Mouse (Mus musculus): Measurements from ENCODE around the gene Rprd2. TPM values are rescaled to one million over a fixed set of nuclear protein-coding genes. Genes with fewer than 3 reads are reported as not detected.

Gene Rprd2
- total RNA-seq, 1 experiment from 2014 or later, result 30.7 TPM

DNA sequence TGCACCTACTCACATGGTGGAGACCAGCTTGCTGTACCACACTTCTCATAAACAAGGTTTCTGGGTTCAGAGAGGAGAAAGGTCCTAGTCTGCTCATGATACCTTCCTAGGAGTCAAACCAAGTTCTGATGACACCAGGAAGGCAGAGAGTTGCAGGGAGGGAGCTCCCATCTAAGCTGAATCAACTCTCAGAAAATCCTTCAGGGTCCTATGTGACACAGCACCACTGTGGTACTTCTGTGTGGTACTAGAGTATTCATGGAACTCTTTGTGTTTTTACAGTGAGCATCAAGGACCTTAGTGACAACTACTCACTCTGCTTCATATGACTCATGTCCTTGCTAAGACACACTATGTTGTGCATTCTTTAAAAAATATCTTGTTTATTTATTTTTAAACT is 58.0 kb downstream of the Rprd2 start:
- no peak for ATAC-seq (replicated peaks in 1 of 2; ENCODE audit: insufficient read depth in 1 of 2, low FRiP score in 2 of 2, low TSS enrichment in 1 of 2, low read depth in 1 of 2, poor library complexity in 2 of 2, severe bottlenecking in 2 of 2)

DNA sequence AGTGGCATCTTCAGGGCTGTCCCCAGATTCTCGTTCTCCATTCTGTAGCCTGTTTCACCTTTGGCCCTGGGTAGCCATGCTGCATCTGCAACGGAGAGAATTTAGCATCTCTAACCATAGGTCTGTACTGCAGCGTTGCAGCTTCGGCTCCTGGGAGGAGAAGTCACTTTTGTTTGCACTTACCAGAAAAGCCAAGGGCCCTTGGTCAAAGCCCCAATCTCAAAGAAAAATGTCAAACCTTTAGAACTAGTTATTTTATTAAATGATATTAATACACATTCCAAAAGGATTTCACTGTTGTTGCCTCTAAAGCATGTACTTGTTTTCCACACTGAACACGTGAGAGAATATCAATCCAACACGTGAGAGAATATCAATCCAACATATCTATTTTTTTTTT is 58.6 kb downstream of the Rprd2 start, which contains the start of gene Tars2:
TSS of gene Tars2 (minus strand) at position 101 of the 400 bp plus-strand sequence.
- no peak for ATAC-seq (replicated peaks in 1 of 2; ENCODE audit: insufficient read depth in 1 of 2, low FRiP score in 2 of 2, low TSS enrichment in 1 of 2, low read depth in 1 of 2, poor library complexity in 2 of 2, severe bottlenecking in 2 of 2)

DNA sequence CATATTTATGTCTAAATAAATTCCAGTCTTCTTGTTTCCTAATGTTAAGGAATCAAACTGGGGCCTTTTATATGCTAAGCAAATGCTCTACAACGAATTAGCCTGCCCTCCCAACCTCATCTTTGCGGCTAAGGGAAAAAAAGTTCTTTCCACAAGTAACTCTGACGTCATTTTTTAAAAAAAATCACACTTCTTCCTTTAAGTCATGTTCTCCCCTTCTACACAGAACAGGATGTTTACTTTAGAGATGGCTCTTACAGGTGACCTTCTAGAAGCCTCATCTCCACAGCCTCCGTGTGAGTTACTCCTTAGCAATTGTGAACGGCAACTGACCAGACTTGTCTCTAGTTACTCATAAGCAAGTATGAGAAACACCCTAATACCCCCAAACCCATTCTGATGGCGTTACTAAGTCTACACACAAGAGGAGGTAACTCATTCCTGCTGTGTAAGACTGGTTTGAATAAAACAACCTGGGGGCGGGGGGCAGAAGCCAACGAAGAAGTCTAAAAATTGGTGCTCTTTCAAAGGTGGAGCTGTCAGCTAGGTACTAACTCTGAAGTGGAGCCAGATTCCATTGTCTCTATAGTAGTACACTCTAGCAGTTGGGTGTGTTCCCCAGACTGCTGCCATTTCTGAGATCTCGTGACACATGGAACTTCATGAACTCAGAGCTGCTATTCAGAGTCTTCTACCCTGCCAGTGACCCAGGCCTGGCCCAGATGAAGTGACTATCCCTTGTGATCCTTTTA is 60.0 kb downstream of the Rprd2 start:
- ATAC-seq (replicated peaks in 1 of 2; ENCODE audit: insufficient read depth in 1 of 2, low FRiP score in 2 of 2, low TSS enrichment in 1 of 2, low read depth in 1 of 2, poor library complexity in 2 of 2, severe bottlenecking in 2 of 2), result no peak

DNA sequence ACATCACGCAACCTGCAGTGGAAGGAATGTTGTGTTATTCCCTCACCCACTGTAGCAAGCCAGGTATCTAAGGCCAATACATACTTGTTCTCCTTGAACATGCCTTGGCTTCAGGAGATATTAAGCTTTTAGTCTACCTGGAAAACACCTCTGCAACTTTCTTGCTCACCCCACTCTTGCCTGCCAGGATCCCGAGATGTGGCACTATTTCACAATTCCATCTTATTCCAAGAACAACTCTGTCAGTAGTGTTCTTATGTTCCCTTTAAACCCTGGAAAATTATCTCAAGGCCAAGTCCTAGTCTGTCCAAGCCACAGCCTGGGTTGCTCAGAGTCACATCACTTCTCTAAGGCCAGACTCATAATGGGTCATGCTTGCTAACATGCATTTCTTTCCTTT is 61.9 kb downstream of the Rprd2 start:
- ATAC-seq (replicated peaks in 1 of 2; ENCODE audit: insufficient read depth in 1 of 2, low FRiP score in 2 of 2, low TSS enrichment in 1 of 2, low read depth in 1 of 2, poor library complexity in 2 of 2, severe bottlenecking in 2 of 2), result no peak

DNA sequence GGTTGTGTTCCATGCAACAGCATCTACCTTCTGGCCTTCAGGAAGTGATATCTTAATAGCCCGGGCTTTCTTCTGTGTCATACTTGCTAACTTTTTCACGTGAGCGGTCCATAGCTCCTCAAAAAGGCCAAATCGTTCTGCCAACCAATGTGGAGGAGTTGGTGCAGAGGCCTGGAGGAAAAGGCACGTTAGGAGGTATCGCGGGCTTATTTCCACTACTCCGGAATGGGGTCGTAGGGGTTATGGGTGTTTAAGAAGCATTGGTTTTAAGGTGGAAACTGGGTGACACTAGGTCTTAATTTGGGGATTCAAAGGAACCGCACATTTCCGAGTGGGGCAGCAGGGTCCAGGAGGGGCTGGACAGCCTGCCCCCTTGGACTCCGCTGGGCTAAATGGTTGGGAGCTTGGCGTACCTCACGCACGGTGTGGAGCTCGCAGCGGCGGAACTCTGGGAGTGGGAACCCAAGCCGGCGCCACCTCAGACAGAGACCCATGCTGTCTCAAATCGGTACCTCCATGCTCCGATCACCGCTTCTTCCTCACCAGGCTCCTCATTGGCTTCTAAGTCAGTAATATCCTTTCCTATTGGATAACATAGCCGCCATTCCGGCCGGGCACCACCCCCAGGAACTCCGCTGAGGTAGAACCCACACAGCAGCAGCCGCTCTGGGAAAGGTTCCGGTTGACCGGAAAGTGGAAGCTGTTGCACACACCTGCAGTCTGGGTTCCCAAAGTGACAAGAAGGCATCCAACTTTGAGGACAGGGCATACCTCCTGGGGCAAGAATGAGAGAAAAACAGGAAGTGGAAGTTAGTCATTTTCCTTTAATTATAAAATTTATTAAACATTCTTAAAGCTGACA is 64.1 kb downstream of the Rprd2 start:
- peak; percentile 98 for ATAC-seq (replicated peaks in 1 of 2; ENCODE audit: insufficient read depth in 1 of 2, low FRiP score in 2 of 2, low TSS enrichment in 1 of 2, low read depth in 1 of 2, poor library complexity in 2 of 2, severe bottlenecking in 2 of 2)

DNA sequence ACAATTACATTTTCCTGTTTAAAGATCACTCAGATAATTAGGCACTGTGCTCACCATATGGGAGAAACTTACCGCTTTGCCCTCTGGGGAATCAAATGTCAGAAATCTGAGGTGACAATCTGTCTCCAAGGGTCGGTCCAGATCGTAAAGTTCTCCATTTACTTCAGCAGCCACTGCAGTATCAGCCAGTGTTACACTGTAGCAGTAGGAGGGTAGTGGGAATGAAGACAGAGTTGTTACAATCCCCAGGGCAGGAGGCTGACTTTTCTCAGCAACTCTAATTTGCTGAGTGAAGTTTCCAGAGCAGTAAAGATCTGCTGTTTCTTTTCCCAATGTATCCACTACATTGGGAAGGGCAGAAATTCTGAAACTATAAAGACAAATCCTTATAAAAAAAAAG is 65.7 kb downstream of the Rprd2 start:
- no peak for ATAC-seq (replicated peaks in 1 of 2; ENCODE audit: insufficient read depth in 1 of 2, low FRiP score in 2 of 2, low TSS enrichment in 1 of 2, low read depth in 1 of 2, poor library complexity in 2 of 2, severe bottlenecking in 2 of 2)

DNA sequence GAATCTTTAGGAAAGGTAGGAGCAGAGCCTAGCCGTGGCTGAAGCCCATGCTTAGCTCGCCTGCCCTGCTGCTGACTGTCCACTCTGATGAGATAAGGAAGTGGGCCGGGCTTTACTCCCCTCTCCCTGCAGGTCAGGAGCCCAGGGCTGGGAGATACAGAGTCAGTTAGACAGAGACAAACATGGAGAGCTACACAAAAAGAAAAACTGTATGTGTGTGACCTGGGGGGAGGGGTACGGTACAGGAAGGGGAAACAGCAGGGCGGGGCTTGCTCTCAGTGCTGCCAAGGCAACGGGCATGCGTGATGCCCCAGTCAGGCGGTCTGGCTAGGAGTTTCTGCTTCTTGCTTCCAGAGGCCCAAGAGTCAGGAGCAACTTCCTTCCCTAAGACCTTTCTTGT is 78.3 kb downstream of the Rprd2 start:
- ATAC-seq (replicated peaks in 1 of 2; ENCODE audit: insufficient read depth in 1 of 2, low FRiP score in 2 of 2, low TSS enrichment in 1 of 2, low read depth in 1 of 2, poor library complexity in 2 of 2, severe bottlenecking in 2 of 2), result peak; percentile 39 to 46; a peak in 3 of 4 replicates

DNA sequence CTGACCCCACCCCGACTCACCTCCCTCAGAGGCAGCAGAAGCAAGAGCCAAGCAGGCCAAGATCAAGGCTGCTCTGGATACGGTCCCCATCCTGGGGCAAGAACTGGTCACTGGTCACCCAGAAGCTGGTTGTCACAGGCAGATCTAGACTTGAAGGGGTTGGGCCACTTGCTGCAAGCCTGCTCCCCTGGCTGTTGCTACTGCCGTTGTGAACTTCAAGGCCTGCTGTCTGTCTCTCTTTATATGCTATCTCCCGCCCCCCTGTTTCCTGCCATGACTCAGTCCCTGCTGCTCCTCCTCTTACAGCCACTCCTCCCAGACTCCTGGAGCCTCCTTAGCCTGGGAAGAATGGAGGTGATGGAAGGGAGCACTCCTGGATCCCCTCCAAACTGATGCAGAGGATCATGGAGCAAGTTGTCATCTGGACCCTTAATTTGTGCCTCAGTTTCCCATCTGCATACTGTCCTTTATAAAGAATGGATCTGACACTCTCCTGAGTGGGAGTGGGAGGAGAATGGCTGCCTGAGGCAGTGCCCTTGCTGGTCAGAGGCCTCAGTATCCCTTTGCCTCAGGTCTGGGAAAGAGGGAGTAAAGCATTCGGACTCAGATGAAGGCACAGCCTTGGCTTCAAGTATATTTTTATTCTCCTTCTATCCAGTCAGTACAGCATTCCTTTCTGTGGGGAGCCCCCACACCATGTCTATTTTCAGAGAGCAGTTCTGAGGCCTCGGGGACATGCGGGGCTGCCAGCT is 79.1 kb downstream of the Rprd2 start, which contains the start of gene Ecm1:
TSS of gene Ecm1 (minus strand) at position 217 of the 752 bp plus-strand sequence.
- no peak for ATAC-seq (replicated peaks in 1 of 2; ENCODE audit: insufficient read depth in 1 of 2, low FRiP score in 2 of 2, low TSS enrichment in 1 of 2, low read depth in 1 of 2, poor library complexity in 2 of 2, severe bottlenecking in 2 of 2)

DNA sequence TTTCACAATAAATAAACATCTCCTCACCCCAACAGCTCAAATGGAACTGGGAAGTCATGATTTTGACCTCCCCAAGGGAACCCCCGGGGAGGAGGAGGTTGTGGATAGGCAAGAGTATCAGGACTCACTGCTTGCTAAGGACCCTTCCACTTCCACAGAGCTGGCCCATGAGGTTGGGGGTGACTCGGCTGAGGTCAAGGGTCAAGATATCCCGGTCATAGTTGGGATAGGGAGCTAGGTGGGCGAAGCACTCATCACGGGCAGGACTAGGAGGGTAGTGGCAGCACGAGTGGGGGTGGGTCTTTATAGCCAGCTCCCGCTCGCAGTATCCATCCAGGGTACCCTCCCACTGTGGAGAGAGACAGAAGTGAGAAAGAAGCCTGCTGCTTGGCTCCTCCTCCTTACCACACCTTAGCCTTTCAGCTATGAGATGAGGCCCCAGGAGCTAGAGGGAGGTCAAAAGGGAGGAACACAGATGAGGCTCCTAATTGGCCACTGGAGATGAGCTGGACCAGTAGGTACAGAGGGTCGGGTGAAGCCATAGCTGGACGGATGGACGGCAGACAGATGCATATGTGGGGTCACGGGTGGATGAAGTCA is 83.5 kb downstream of the Rprd2 start:
- no peak for ATAC-seq (replicated peaks in 1 of 2; ENCODE audit: insufficient read depth in 1 of 2, low FRiP score in 2 of 2, low TSS enrichment in 1 of 2, low read depth in 1 of 2, poor library complexity in 2 of 2, severe bottlenecking in 2 of 2)

DNA sequence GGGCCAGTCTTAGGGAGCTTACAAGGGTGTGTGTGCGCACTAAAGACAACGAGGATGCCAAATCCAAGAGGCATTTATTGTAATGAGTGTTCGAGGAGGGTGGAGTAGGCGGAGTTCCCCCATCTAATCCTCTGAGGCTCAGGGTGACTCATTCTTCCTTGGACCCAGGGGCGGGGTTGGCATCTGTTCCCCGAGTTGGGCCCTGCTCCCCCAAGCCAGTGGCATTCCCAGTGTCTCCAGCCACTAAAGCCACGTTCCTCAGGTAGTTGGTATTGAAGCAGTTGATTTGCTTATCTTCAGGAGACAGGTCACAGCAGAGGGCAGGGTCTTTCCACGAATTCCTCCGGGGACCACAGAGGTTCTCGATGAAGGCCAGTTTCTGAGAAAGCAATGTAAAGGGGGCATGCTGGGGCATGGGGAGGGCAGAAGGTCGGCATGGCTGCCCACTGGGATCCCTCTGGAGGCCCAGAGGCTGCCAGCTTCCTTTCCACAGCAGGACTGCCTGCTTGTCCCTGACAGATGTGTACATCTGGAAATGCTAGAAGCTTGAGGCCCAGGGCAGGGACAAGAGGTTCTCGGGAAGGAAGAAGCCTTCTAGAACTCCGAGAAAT is 84.5 kb downstream of the Rprd2 start:
- ATAC-seq (replicated peaks in 1 of 2; ENCODE audit: insufficient read depth in 1 of 2, low FRiP score in 2 of 2, low TSS enrichment in 1 of 2, low read depth in 1 of 2, poor library complexity in 2 of 2, severe bottlenecking in 2 of 2), result no peak

DNA sequence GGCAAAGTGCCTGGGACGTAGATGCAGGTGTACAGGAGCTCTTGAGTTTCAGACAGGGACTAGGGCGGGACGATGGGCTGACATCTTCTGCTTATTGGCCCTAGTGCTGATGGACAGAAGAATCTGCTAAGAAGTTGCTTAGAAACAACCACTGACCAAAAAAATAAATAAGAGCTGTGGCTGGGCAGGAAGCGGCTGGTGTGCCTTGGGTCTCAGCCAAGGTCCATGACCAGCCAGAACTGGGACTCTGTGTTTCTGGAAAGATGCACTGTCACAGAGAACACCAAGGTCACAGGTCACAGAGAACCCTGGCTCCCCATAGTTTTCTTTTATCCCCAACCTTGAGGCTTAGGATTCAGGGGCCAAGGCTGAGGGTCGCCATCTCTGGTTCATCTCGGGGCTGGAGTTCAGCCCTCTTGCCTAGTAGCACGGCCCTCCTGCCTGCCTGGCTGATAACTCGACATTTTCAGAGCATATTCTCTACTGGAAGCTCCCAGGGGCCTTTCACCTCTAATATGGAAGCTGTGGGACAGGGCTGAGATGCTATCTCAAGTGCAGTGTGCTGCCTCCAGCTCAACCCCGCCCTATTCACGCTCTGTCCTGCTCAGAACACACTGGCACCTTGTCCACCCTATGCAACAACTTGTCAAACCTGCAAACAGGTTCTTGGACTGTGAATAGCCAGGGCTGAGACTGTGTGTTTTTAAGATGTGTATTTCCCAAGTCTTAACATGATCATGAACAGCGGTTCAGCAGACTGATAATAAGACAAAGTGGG is 85.7 kb downstream of the Rprd2 start:
- peak; percentile 54 to 64; a peak in 3 of 4 replicates for ATAC-seq (replicated peaks in 1 of 2; ENCODE audit: insufficient read depth in 1 of 2, low FRiP score in 2 of 2, low TSS enrichment in 1 of 2, low read depth in 1 of 2, poor library complexity in 2 of 2, severe bottlenecking in 2 of 2)

DNA sequence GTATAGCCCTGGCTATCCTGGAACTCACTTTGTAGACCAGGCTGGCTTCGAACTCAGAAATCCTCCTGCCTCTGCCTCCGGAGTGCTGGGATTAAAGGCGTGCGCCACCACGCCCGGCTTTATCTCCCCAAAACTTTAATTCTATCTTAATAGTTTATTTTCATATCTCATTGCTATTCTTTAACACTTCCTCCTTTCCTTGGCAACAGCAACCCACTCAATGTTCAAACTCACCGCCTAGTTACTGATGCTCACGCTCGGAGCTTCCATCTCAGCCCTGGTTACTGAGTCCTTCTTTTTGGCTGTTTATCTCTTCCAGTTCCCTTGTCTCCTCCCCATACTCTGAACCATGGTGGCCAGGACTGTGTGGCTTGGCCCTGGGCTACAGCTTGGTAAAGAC is 86.4 kb downstream of the Rprd2 start:
- peak in 1 of 2 experiments; percentile 34; a peak in 2 of 4 replicates for ATAC-seq (replicated peaks in 1 of 2; ENCODE audit: insufficient read depth in 1 of 2, low FRiP score in 2 of 2, low TSS enrichment in 1 of 2, low read depth in 1 of 2, poor library complexity in 2 of 2, severe bottlenecking in 2 of 2)

DNA sequence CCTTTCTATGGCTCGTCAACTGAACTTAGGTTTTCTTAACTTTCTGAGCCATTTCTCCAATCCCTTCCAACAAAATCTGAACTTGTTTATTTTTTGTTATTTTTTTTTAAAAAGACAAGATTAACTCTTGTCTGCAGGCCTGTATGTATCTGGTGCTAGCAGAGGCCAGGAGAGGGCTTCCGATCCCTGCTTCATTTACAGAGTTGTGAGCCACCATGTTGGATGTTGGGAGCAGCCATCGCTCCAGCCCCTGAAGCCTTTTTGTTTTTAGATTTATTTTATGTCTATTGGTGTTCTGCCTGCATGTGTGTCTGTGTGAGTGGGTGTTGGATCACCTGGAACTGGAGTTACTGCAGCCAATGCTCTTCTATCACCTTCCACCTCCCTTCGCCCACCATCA is 86.9 kb downstream of the Rprd2 start:
- no peak for ATAC-seq (replicated peaks in 1 of 2; ENCODE audit: insufficient read depth in 1 of 2, low FRiP score in 2 of 2, low TSS enrichment in 1 of 2, low read depth in 1 of 2, poor library complexity in 2 of 2, severe bottlenecking in 2 of 2)

DNA sequence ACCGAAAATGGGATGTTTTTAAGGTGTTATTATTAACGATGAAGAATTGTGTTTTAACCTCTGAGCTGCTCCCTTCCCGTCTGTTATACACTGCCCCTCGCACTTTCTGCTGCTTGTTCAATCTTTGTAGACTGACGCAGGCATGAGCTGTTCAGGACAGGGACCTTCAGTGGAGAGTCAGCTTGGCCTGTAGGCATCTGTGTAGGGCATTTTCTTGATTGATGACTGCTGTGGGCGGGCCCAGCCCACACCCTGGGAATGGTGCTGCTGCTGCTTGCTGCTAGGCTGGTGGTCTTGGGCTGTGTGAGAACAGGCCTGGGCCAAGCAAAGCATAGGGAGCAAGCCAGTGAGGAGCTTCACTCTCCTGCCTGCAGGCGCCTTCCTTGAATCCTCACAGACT is 88.2 kb downstream of the Rprd2 start:
- no peak for ATAC-seq (replicated peaks in 1 of 2; ENCODE audit: insufficient read depth in 1 of 2, low FRiP score in 2 of 2, low TSS enrichment in 1 of 2, low read depth in 1 of 2, poor library complexity in 2 of 2, severe bottlenecking in 2 of 2)

DNA sequence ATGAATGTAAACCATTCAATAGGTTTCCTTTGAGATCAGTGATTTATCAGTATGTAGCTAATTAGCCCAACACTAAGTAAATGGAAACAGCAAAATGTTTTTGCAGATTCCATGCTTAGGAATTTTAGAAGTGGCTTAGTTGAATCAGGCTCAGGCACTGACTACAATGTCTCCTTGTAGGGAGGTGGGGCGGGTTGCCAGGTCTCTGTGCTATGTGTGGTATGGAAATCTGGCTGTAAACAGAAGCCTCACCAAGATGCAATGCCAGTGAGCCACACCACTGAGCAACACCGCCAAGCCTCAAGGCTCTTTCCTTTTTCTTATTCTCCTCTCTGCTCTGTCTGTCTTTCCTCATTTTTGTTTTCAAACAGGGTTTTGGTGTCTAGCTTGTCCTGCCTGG is 89.8 kb downstream of the Rprd2 start:
- no peak for ATAC-seq (replicated peaks in 1 of 2; ENCODE audit: insufficient read depth in 1 of 2, low FRiP score in 2 of 2, low TSS enrichment in 1 of 2, low read depth in 1 of 2, poor library complexity in 2 of 2, severe bottlenecking in 2 of 2)

DNA sequence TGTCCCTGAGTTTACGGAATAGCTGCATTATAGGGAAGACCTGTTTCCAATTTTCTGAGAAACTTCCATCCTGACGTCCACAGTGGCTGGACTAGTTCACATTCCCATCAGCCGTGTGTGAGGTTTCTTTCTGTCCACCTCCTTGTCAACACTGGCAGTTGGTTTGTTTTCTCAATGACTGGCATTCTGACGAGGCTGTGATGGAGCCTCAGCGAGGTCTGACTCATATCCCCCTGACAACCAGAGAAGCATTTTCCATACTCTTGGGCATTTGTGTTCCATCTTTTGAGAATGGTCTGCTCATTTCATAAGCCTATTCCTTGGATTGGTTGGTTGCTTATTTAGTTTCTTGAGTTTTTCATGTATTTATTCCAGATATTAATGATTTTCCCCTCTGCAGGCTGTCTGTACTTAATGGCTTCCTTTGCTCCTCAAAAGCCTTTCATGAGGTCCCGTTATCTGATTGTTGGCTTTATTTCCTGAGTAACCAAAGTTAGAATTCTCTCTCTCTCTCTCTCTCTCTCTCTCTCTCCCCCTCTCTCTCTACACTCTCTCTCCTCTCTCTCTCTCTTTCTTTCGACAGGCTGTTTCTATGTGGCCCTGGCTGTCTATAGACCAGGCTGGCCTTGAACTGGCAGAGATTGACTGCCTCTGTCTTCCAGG is 91.8 kb downstream of the Rprd2 start:
- no peak for ATAC-seq (replicated peaks in 1 of 2; ENCODE audit: insufficient read depth in 1 of 2, low FRiP score in 2 of 2, low TSS enrichment in 1 of 2, low read depth in 1 of 2, poor library complexity in 2 of 2, severe bottlenecking in 2 of 2)
